Mouse (Mus musculus): ENCODE data around the gene Sh3gl2. TPM values are rescaled to one million over a fixed set of nuclear protein-coding genes. Genes with fewer than 3 reads are reported as not detected.

Gene Sh3gl2
- 0.67 and 0.69 TPM in 2 replicates for polyA plus RNA-seq (2014; fragmentation: Nextera tagmentation; extraction: Ambion mirVana)

- WGBS: 1% methylated on average over 34 of the region's 48 CpGs
- ATAC-seq (replicated peaks; ENCODE audit: low FRiP score): no peak; the same call in 1 of the 2 replicates
- H3K4me1 ChIP-seq (replicated peaks; ENCODE audit: control insufficient read depth, insufficient read depth, low read length): no peaks in the 10 kb centered on the region
- H3K27ac ChIP-seq (ENCODE audit: low read depth, low read length): no peak within 1 kb of the TSS
- no peak within 1 kb of the TSS for H3K9ac ChIP-seq (ENCODE audit: low read depth, low read length)
- H3K9me3 ChIP-seq (ENCODE audit: control insufficient read depth, low read length): no peaks in the 10 kb centered on the region
- H3K4me3 ChIP-seq (ENCODE audit: low read depth, low read length): peak within 1 kb of the TSS; percentile 55
- peak; percentile 48 for DNase-seq (ENCODE audit: low spot score)
- peak within 1 kb of the TSS; percentile 79 for H3K4me2 ChIP-seq
- peaks cover 39% of the 10 kb centered on the region for H3K27me3 ChIP-seq (replicated peaks; ENCODE audit: control insufficient read depth, insufficient read depth, low read length)
- no peaks in the 10 kb centered on the region for H3K36me3 ChIP-seq (ENCODE audit: control insufficient read depth, insufficient read depth, low read length)
Observed at GRCm38 (mm10) chr4:85205071-85205635, at the start of gene Sh3gl2. Gene Sh3gl2 (plus strand): TSS chr4:85205126.

- H3K9me3 ChIP-seq (ENCODE audit: control insufficient read depth, low read length): no peaks in the 10 kb centered on the region
- H3K27me3 ChIP-seq (replicated peaks; ENCODE audit: control insufficient read depth, insufficient read depth, low read length): no peaks in the 10 kb centered on the region
- H3K4me2 ChIP-seq: no peak overlapping the region
- DNase-seq (ENCODE audit: low spot score): no peak
- no peak for ATAC-seq (replicated peaks; ENCODE audit: low FRiP score)
- no peak overlapping the region for H3K4me3 ChIP-seq (ENCODE audit: low read depth, low read length)
- H3K4me1 ChIP-seq (replicated peaks; ENCODE audit: control insufficient read depth, insufficient read depth, low read length): no peaks in the 10 kb centered on the region
- WGBS: 63% methylated on average over 4 of the region's 4 CpGs
- H3K9ac ChIP-seq (ENCODE audit: low read depth, low read length): no peak overlapping the region
- no peak overlapping the region for H3K27ac ChIP-seq (ENCODE audit: low read depth, low read length)
- no peaks in the 10 kb centered on the region for H3K36me3 ChIP-seq (ENCODE audit: control insufficient read depth, insufficient read depth, low read length)
Observed at GRCm38 (mm10) chr4:85161156-85161555, 43.8 kb upstream of the Sh3gl2 start.

GRCm38 (mm10) chr4:85162468-85163312 is 42.2 kb upstream of the Sh3gl2 start:
- Histone ChIP-seq H3K27me3 (replicated peaks; ENCODE audit: control insufficient read depth, insufficient read depth, low read length) (no peaks in the 10 kb centered on the region), H3K36me3 (ENCODE audit: control insufficient read depth, insufficient read depth, low read length) (no peaks in the 10 kb centered on the region), H3K27ac (ENCODE audit: low read depth, low read length) (no peak overlapping the region), H3K4me1 (replicated peaks; ENCODE audit: control insufficient read depth, insufficient read depth, low read length) (no peaks in the 10 kb centered on the region), H3K4me3 (ENCODE audit: low read depth, low read length) (no peak overlapping the region), H3K4me2 (0 out of 2 replicates have a peak overlapping the region, but pooled peaks have one; percentile 3), H3K9me3 (ENCODE audit: control insufficient read depth, low read length) (no peaks in the 10 kb centered on the region), H3K9ac (ENCODE audit: low read depth, low read length) (no peak overlapping the region)
- 28% methylated on average over 27 of the region's 27 CpGs for WGBS
- ATAC-seq (replicated peaks; ENCODE audit: low FRiP score) (no peak), DNase-seq (ENCODE audit: low spot score) (no peak)

GRCm38 (mm10) chr4:85163313-85163615 is 41.7 kb upstream of the Sh3gl2 start:
- Histone ChIP-seq H3K9me3 (ENCODE audit: control insufficient read depth, low read length) (no peaks in the 10 kb centered on the region), H3K27ac (ENCODE audit: low read depth, low read length) (no peak overlapping the region), H3K9ac (ENCODE audit: low read depth, low read length) (no peak overlapping the region), H3K4me3 (ENCODE audit: low read depth, low read length) (no peak overlapping the region), H3K4me1 (replicated peaks; ENCODE audit: control insufficient read depth, insufficient read depth, low read length) (no peaks in the 10 kb centered on the region), H3K27me3 (replicated peaks; ENCODE audit: control insufficient read depth, insufficient read depth, low read length) (no peaks in the 10 kb centered on the region), H3K36me3 (ENCODE audit: control insufficient read depth, insufficient read depth, low read length) (no peaks in the 10 kb centered on the region), H3K4me2 (no peak overlapping the region)
- ATAC-seq (replicated peaks; ENCODE audit: low FRiP score): no peak
- DNase-seq (ENCODE audit: low spot score): no peak
- WGBS: 80% methylated on average over 2 of the region's 2 CpGs

- WGBS: 86% methylated on average over 12 of the region's 12 CpGs
- H3K9me3 ChIP-seq (ENCODE audit: control insufficient read depth, low read length): no peaks in the 10 kb centered on the region
- no peak for ATAC-seq (replicated peaks; ENCODE audit: low FRiP score)
- no peaks in the 10 kb centered on the region for H3K36me3 ChIP-seq (ENCODE audit: control insufficient read depth, insufficient read depth, low read length)
- H3K4me1 ChIP-seq (replicated peaks; ENCODE audit: control insufficient read depth, insufficient read depth, low read length): no peaks in the 10 kb centered on the region
- no peak overlapping the region for H3K4me3 ChIP-seq (ENCODE audit: low read depth, low read length)
- no peak for DNase-seq (ENCODE audit: low spot score)
- H3K4me2 ChIP-seq: no peak overlapping the region
- no peak overlapping the region for H3K9ac ChIP-seq (ENCODE audit: low read depth, low read length)
- H3K27me3 ChIP-seq (replicated peaks; ENCODE audit: control insufficient read depth, insufficient read depth, low read length): no peaks in the 10 kb centered on the region
- no peak overlapping the region for H3K27ac ChIP-seq (ENCODE audit: low read depth, low read length)
Observed at GRCm38 (mm10) chr4:85168001-85168400, 36.9 kb upstream of the Sh3gl2 start.

GRCm38 (mm10) chr4:85175466-85175865 is 29.5 kb upstream of the Sh3gl2 start:
- no peak overlapping the region for H3K4me3 ChIP-seq (ENCODE audit: low read depth, low read length)
- DNase-seq (ENCODE audit: low spot score): no peak
- 77% methylated on average over 4 of the region's 4 CpGs for WGBS
- no peaks in the 10 kb centered on the region for H3K27me3 ChIP-seq (replicated peaks; ENCODE audit: control insufficient read depth, insufficient read depth, low read length)
- H3K4me1 ChIP-seq (replicated peaks; ENCODE audit: control insufficient read depth, insufficient read depth, low read length): no peaks in the 10 kb centered on the region
- H3K27ac ChIP-seq (ENCODE audit: low read depth, low read length): no peak overlapping the region
- no peak overlapping the region for H3K9ac ChIP-seq (ENCODE audit: low read depth, low read length)
- no peaks in the 10 kb centered on the region for H3K9me3 ChIP-seq (ENCODE audit: control insufficient read depth, low read length)
- no peak overlapping the region for H3K4me2 ChIP-seq
- no peak for ATAC-seq (replicated peaks; ENCODE audit: low FRiP score)
- H3K36me3 ChIP-seq (ENCODE audit: control insufficient read depth, insufficient read depth, low read length): no peaks in the 10 kb centered on the region

GRCm38 (mm10) chr4:85178394-85179051 is 26.4 kb upstream of the Sh3gl2 start:
- H3K27me3 ChIP-seq (replicated peaks; ENCODE audit: control insufficient read depth, insufficient read depth, low read length): no peaks in the 10 kb centered on the region
- no peaks in the 10 kb centered on the region for H3K36me3 ChIP-seq (ENCODE audit: control insufficient read depth, insufficient read depth, low read length)
- no peak for ATAC-seq (replicated peaks; ENCODE audit: low FRiP score)
- H3K4me1 ChIP-seq (replicated peaks; ENCODE audit: control insufficient read depth, insufficient read depth, low read length): no peaks in the 10 kb centered on the region
- no peak overlapping the region for H3K4me2 ChIP-seq
- 83% methylated on average over 9 of the region's 9 CpGs for WGBS
- H3K27ac ChIP-seq (ENCODE audit: low read depth, low read length): no peak overlapping the region
- no peak overlapping the region for H3K9ac ChIP-seq (ENCODE audit: low read depth, low read length)
- H3K9me3 ChIP-seq (ENCODE audit: control insufficient read depth, low read length): no peaks in the 10 kb centered on the region
- DNase-seq (ENCODE audit: low spot score): no peak
- no peak overlapping the region for H3K4me3 ChIP-seq (ENCODE audit: low read depth, low read length)

- no peak overlapping the region for H3K4me2 ChIP-seq
- no peak for DNase-seq (ENCODE audit: low spot score)
- H3K4me1 ChIP-seq (replicated peaks; ENCODE audit: control insufficient read depth, insufficient read depth, low read length): no peaks in the 10 kb centered on the region
- H3K36me3 ChIP-seq (ENCODE audit: control insufficient read depth, insufficient read depth, low read length): no peaks in the 10 kb centered on the region
- ATAC-seq (replicated peaks; ENCODE audit: low FRiP score): no peak
- no peaks in the 10 kb centered on the region for H3K9me3 ChIP-seq (ENCODE audit: control insufficient read depth, low read length)
- no peak overlapping the region for H3K4me3 ChIP-seq (ENCODE audit: low read depth, low read length)
- H3K27ac ChIP-seq (ENCODE audit: low read depth, low read length): no peak overlapping the region
- WGBS: 59% methylated on average over 4 of the region's 4 CpGs
- no peaks in the 10 kb centered on the region for H3K27me3 ChIP-seq (replicated peaks; ENCODE audit: control insufficient read depth, insufficient read depth, low read length)
- no peak overlapping the region for H3K9ac ChIP-seq (ENCODE audit: low read depth, low read length)
Observed at GRCm38 (mm10) chr4:85186011-85186410, 18.9 kb upstream of the Sh3gl2 start.

All from liver, embryonic 11.5 days (tissue).